Mouse (Mus musculus) erythroblast, embryonic 14.5 days (primary cell): ENCODE measurements at regions not wholly inside any gene's neighbourhood (a gene's known extent, or its start where the extent isn't known, plus 50 kb on each side); places are given as distances from the start of the nearest gene placed in this dataset.

Experiments
- GATA1 ChIP-seq: IDR thresholded peaks from 2 replicates; pipeline ENCODE4 v1.6.1; 2012; ENCODE audit warnings: low read length, inconsistent platforms, mixed read lengths
- TAL1 ChIP-seq: IDR thresholded peaks from 3 replicates; pipeline ENCODE4 v1.6.1; 2012; ENCODE audit warnings: low read length, inconsistent platforms, mixed read lengths

DNA sequence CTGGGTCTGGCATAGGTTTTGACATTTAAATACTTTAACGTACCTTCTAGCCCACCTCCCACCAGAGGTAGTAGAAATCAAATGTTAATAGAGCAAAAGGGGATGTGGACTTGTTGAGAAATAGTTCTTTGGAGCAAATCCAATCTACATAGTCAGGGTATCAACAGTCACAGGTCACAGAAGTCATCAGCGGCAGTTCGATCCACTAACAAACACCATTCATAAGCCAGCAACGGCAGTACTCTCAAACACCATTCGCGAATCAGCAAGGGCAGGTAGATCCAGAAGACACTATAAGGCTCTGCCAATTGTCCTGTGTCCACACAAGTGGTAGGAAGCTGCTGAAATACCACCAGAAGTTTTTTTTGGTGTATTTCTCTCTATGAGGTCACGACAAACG lies 374.3 kb upstream of the Sox9 start:
- no peak for TF ChIP-seq GATA1
- no peak for TF ChIP-seq TAL1
